Mouse (Mus musculus): ENCODE data around the gene Gfer. TPM values are rescaled to one million over a fixed set of nuclear protein-coding genes. Genes with fewer than 3 reads are reported as not detected.

Gene Gfer
- total and polyA plus RNA-seq, 3 experiments: 69.1 to 105 (median 94.8) TPM

DNA sequence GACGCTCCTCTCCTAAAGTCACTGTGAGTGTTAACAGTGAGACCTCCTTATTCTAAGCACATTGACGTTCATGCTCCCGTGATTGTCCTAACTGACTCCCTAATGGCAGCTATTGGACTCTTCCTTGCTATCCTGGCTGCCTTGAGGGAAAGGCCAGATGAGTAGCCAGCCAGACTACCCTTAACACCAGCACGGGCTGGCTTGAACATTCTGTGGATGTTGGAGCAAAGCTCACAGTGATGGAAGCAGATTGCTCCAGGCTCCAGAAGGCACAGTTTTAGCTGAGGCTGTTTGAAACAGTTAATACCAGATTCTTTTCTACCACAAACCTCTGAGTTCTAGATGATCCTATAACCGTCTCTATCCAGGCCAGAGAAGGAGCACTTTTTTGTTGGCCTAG is 47.9 kb upstream of the Gfer start:
- in situ Hi-C loops (cut with MboI; ENCODE audit: low pct_ligation_motif_present, low pct_unique_long_range_greater_than_20kb, low sequenced_read_pairs) (loop anchor here (5.0 kb wide), 2 partner anchors 63 to 143 kb away; partner anchors contain the start of genes Nubp2 and Spsb3), dilution Hi-C loops (cut with MboI; ENCODE audit: extremely low pct_ligation_motif_present, extremely low pct_unique_long_range_greater_than_20kb, low sequenced_read_pairs) (no loop called here)
- peaks cover 13 to 38% of the 10 kb centered on the region in 2 experiments for H3K36me3 ChIP-seq (replicated peaks in 1 of 2; ENCODE audit: control insufficient read depth in 1 of 2, insufficient read depth in 1 of 2, low read length in 1 of 2)
- no peak overlapping the region for H3K4me2 ChIP-seq (ENCODE audit: insufficient read depth, low read depth, poor library complexity, severe bottlenecking)
- H3K4me3 ChIP-seq (replicated peaks in 1 of 3; ENCODE audit: low read depth in 2 of 3, low read length in 2 of 3, poor library complexity in 1 of 3): no peak overlapping the region
- peaks cover 26% of the 10 kb centered on the region for H3K27me3 ChIP-seq (replicated peaks)
- no peak for DNase-seq (ENCODE audit: extremely low read depth)
- no peaks in the 10 kb centered on the region for H3K9me3 ChIP-seq (replicated peaks; ENCODE audit: low read length)
- H3K79me2 ChIP-seq (replicated peaks; ENCODE audit: control insufficient read depth, extremely low read depth, insufficient read depth, poor library complexity, severe bottlenecking): no peaks in the 10 kb centered on the region
- H3K27ac ChIP-seq (ENCODE audit: insufficient read depth, low read depth): no peak overlapping the region
- no peak for TF ChIP-seq ZNF384 (IDR thresholded peaks at IDR 0.05; ENCODE audit: low read depth, low read length)
- no peak for TF ChIP-seq RCOR1 (conservative IDR thresholded peaks at IDR 0.05; ENCODE audit: low read depth, low read length)
- no peak for TF ChIP-seq NELFE (IDR thresholded peaks at IDR 0.05; ENCODE audit: low read depth, low read length)
- TF ChIP-seq CHD1 (IDR thresholded peaks at IDR 0.05; ENCODE audit: low read depth, low read length): no peak
- TF ChIP-seq BHLHE40 (IDR thresholded peaks at IDR 0.05; ENCODE audit: low read depth, low read length): no peak
- TF ChIP-seq KAT2A (IDR thresholded peaks at IDR 0.05; ENCODE audit: insufficient replicate concordance, low read length): no peak
- no peak for TF ChIP-seq POLR2AphosphoS2 (IDR thresholded peaks at IDR 0.05; ENCODE audit: low read depth, low read length)
- no peak for TF ChIP-seq ZMIZ1 (IDR thresholded peaks at IDR 0.05; ENCODE audit: low read depth, low read length)
- peaks cover 0 to 10% of the 10 kb centered on the region in 2 experiments; a peak in 1 of 4 replicates for H3K4me1 ChIP-seq (ENCODE audit: control insufficient read depth in 1 of 2, insufficient read depth in 2 of 2)
- H3K9ac ChIP-seq (ENCODE audit: insufficient read depth, low read depth): no peak overlapping the region

DNA sequence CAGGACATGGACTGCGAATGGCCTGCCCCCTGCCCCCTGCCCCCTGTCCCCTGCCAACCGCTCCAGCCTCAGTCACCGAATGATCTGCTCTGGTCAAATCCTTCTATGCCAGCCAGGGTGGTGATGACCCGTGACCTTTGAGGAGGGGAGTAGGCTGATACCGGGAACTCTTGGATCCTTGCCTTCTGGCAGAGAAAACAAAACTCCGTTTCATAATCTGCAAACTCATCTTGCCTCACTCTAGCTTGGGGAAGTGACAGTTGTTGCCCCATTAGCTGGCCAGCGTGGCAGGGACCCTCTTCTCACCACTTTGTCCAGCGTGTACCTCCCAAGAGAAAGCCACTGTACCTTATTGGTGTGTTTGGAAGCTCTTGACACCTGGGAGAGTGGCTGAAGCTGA is 46.4 kb upstream of the Gfer start:
- Histone ChIP-seq H3K79me2 (replicated peaks; ENCODE audit: control insufficient read depth, extremely low read depth, insufficient read depth, poor library complexity, severe bottlenecking) (no peaks in the 10 kb centered on the region), H3K36me3 (replicated peaks in 1 of 2; ENCODE audit: control insufficient read depth in 1 of 2, insufficient read depth in 1 of 2, low read length in 1 of 2) (peaks cover 13 to 38% of the 10 kb centered on the region in 2 experiments), H3K27ac (ENCODE audit: insufficient read depth, low read depth) (no peak overlapping the region), H3K4me2 (ENCODE audit: insufficient read depth, low read depth, poor library complexity, severe bottlenecking) (no peak overlapping the region), H3K4me3 (replicated peaks in 1 of 3; ENCODE audit: low read depth in 2 of 3, low read length in 2 of 3, poor library complexity in 1 of 3) (no peak overlapping the region), H3K4me1 (ENCODE audit: control insufficient read depth in 1 of 2, insufficient read depth in 2 of 2) (peaks cover 0 to 15% of the 10 kb centered on the region in 2 experiments; a peak in 2 of 4 replicates), H3K9ac (ENCODE audit: insufficient read depth, low read depth) (no peak overlapping the region), H3K9me3 (replicated peaks; ENCODE audit: low read length) (no peaks in the 10 kb centered on the region), H3K27me3 (replicated peaks) (peaks cover 14% of the 10 kb centered on the region)
- TF ChIP-seq USF2 (conservative IDR thresholded peaks at IDR 0.05; ENCODE audit: low read depth, low read length) (no peak), JUN (IDR thresholded peaks at IDR 0.05; ENCODE audit: insufficient read depth, low read depth, low read length) (no peak), MAFK (IDR thresholded peaks at IDR 0.05; ENCODE audit: insufficient replicate concordance, low read length) (no peak), BHLHE40 (IDR thresholded peaks at IDR 0.05; ENCODE audit: low read depth, low read length) (no peak), ZKSCAN1 (IDR thresholded peaks at IDR 0.05; ENCODE audit: borderline replicate concordance, low read depth, low read length) (no peak), KAT2A (IDR thresholded peaks at IDR 0.05; ENCODE audit: insufficient replicate concordance, low read length) (no peak), NELFE (IDR thresholded peaks at IDR 0.05; ENCODE audit: low read depth, low read length) (no peak), SIN3A (IDR thresholded peaks at IDR 0.05; ENCODE audit: low read length) (no peak), POLR2A (IDR thresholded peaks at IDR 0.05; ENCODE audit: low read depth, low read length) (no peak), USF1 (IDR thresholded peaks at IDR 0.05; ENCODE audit: low read depth, low read length) (no peak), ZC3H11A (IDR thresholded peaks at IDR 0.05; ENCODE audit: low read depth, low read length) (no peak), HCFC1 (IDR thresholded peaks at IDR 0.05; ENCODE audit: low read depth, low read length) (no peak), NRF1 (IDR thresholded peaks at IDR 0.05; ENCODE audit: low read depth, low read length) (no peak), CHD1 (IDR thresholded peaks at IDR 0.05; ENCODE audit: low read depth, low read length) (no peak), PAX5 (IDR thresholded peaks at IDR 0.05; ENCODE audit: low read length) (no peak), MEF2A (IDR thresholded peaks at IDR 0.05; ENCODE audit: borderline replicate concordance, low read depth, low read length) (no peak)
- dilution Hi-C loops (cut with MboI; ENCODE audit: extremely low pct_ligation_motif_present, extremely low pct_unique_long_range_greater_than_20kb, low sequenced_read_pairs): no loop called here
- DNase-seq (ENCODE audit: extremely low read depth): no peak
- in situ Hi-C loops (cut with MboI; ENCODE audit: low pct_ligation_motif_present, low pct_unique_long_range_greater_than_20kb, low sequenced_read_pairs): loop anchor here (5.0 kb wide), 2 partner anchors 65 to 145 kb away; partner anchors contain the start of genes Nubp2 and Spsb3
